In genomic region chr17:46843022-46843421, GRCm38 (mm10) we compare ENCODE assay signal across 26 mouse cellular contexts. TPM values are rescaled to one million over a fixed set of nuclear protein-coding genes. Genes with fewer than 3 reads are reported as not detected.
DNase-seq lines count a peak whose midpoint lies in the region; ATAC-seq and TF ChIP-seq lines count a peak whose summit lies in the region.
"Had no signal": no experiment of that assay in that cellular context is flagged by ENCODE, and none has a peak within 500 bp of the region (broad histone marks: within the 10 kb centered on the region; RNA-seq: fewer than 3 reads in every experiment).

No protein-coding gene starts in this region.

- peaks cover 4% of the 10 kb centered on the region; the same call in 1 of the 2 replicates for H3K4me1 ChIP-seq in heart, adult 2 months (ENCODE audit: control insufficient read depth, insufficient read depth, low read length)
- peaks cover 8% of the 10 kb centered on the region for H3K4me1 ChIP-seq in heart, embryonic 12.5 days (replicated peaks)
- H3K4me1 ChIP-seq in kidney, postnatal 0 days (replicated peaks; ENCODE audit: insufficient read depth, low read length) = peaks cover 10% of the 10 kb centered on the region
- H3K4me1 ChIP-seq in thymus, adult 2 months (replicated peaks; ENCODE audit: control insufficient read depth, insufficient read depth, low read length) = peaks cover 5% of the 10 kb centered on the region
- H3K4me1 ChIP-seq: embryonic facial prominence, embryonic 15.5 days; stomach, embryonic 15.5 days had no signal

- intact Hi-C loops in heart, adult 2 months (cut with DNase I) = no loop called here

- H3K27ac ChIP-seq in heart, adult 2 months = peak overlapping the region; percentile 28
- H3K27ac ChIP-seq in heart, embryonic 12.5 days (ENCODE audit: poor library complexity, severe bottlenecking) = no peak overlapping the region
- 0 out of 2 replicates have a peak overlapping the region, but pooled peaks have one; percentile 36 for H3K27ac ChIP-seq in kidney, postnatal 0 days
- no peak overlapping the region for H3K27ac ChIP-seq in thymus, adult 2 months (ENCODE audit: control insufficient read depth, insufficient read depth, low read length)
- H3K27ac ChIP-seq: embryonic facial prominence, embryonic 15.5 days; hindbrain, embryonic 14.5 days; midbrain, embryonic 15.5 days; stomach, embryonic 15.5 days had no signal

- no peaks in the 10 kb centered on the region for H3K27me3 ChIP-seq in heart, adult 2 months (ENCODE audit: control insufficient read depth, insufficient read depth, low read length)
- H3K27me3 ChIP-seq in heart, embryonic 12.5 days (replicated peaks) = no peaks in the 10 kb centered on the region
- no peaks in the 10 kb centered on the region for H3K27me3 ChIP-seq in C2C12 (ENCODE audit: control insufficient read depth, insufficient read depth, insufficient read length)
- no peaks in the 10 kb centered on the region for H3K27me3 ChIP-seq in kidney, postnatal 0 days (ENCODE audit: insufficient read depth, low read length)
- H3K27me3 ChIP-seq in thymus, adult 2 months (ENCODE audit: control insufficient read depth, insufficient read depth, low read length) = no peaks in the 10 kb centered on the region
- H3K27me3 ChIP-seq: embryonic facial prominence, embryonic 15.5 days; midbrain, embryonic 15.5 days; stomach, embryonic 15.5 days had no signal

- H3K9me3 ChIP-seq in heart, embryonic 12.5 days (replicated peaks) = no peaks in the 10 kb centered on the region
- H3K9me3 ChIP-seq in kidney, postnatal 0 days (replicated peaks; ENCODE audit: low read length) = no peaks in the 10 kb centered on the region
- H3K9me3 ChIP-seq: embryonic facial prominence, embryonic 15.5 days; midbrain, embryonic 15.5 days; stomach, embryonic 15.5 days had no signal

- H3ac ChIP-seq in C2C12 (ENCODE audit: control insufficient read depth, insufficient read length, low read depth) = no peak overlapping the region

- H3K36me3 ChIP-seq in heart, adult 2 months (ENCODE audit: control insufficient read depth, insufficient read depth, low read length) = no peaks in the 10 kb centered on the region
- peaks cover 10% of the 10 kb centered on the region; the same call in 1 of the 2 replicates for H3K36me3 ChIP-seq in heart, embryonic 12.5 days
- no peaks in the 10 kb centered on the region for H3K36me3 ChIP-seq in C2C12 (ENCODE audit: control insufficient read depth, insufficient read depth)
- H3K36me3 ChIP-seq in kidney, postnatal 0 days (ENCODE audit: insufficient read depth, low read length) = no peaks in the 10 kb centered on the region
- H3K36me3 ChIP-seq in thymus, adult 2 months (ENCODE audit: control insufficient read depth, insufficient read depth, low read length) = no peaks in the 10 kb centered on the region
- H3K36me3 ChIP-seq: embryonic facial prominence, embryonic 15.5 days; midbrain, embryonic 15.5 days; stomach, embryonic 15.5 days had no signal

- peaks cover 11% of the 10 kb centered on the region for H3K79me2 ChIP-seq in heart, adult 2 months (replicated peaks; ENCODE audit: control insufficient read depth, insufficient read depth, low read length)
- no peaks in the 10 kb centered on the region for H3K79me2 ChIP-seq in C2C12 (ENCODE audit: control insufficient read depth, insufficient read depth)

- no peak overlapping the region for H3K9ac ChIP-seq in heart, adult 2 months (ENCODE audit: low read depth, low read length)
- no peak overlapping the region for H3K9ac ChIP-seq in heart, embryonic 12.5 days
- H3K9ac ChIP-seq in kidney, postnatal 0 days (ENCODE audit: low read depth, low read length) = no peak overlapping the region
- H3K9ac ChIP-seq: embryonic facial prominence, embryonic 15.5 days; hindbrain, embryonic 14.5 days; liver, postnatal 0 days; midbrain, embryonic 15.5 days; stomach, embryonic 15.5 days had no signal

- 0 out of 2 replicates have a peak, but pooled peaks have one; percentile 23 for TF ChIP-seq POLR2A in heart, adult 2 months (IDR thresholded peaks at IDR 0.05; ENCODE audit: insufficient read depth, low read depth, low read length)
- no peak for TF ChIP-seq POLR2A in thymus, adult 2 months (IDR thresholded peaks at IDR 0.05; ENCODE audit: control insufficient read depth, extremely low read depth, insufficient read depth, low read length, poor library complexity)

- peaks cover 6% of the 10 kb centered on the region for H3K79me3 ChIP-seq in C2C12 (ENCODE audit: low read depth)

- TF ChIP-seq CTCF in heart, adult 2 months (IDR thresholded peaks at IDR 0.05) = no peak
- TF ChIP-seq CTCF in C2C12 (IDR thresholded peaks at IDR 0.05; ENCODE audit: control insufficient read depth, insufficient read depth, insufficient read length) = no peak
- no peak for TF ChIP-seq CTCF in kidney, postnatal 0 days (IDR thresholded peaks at IDR 0.05; ENCODE audit: low read depth)
- no peak for TF ChIP-seq CTCF in thymus, adult 2 months (IDR thresholded peaks at IDR 0.05; ENCODE audit: borderline replicate concordance, control insufficient read depth, extremely low read depth, insufficient read depth, low read length, poor library complexity)

- ATAC-seq in heart, embryonic 12.5 days (ENCODE audit: insufficient number of reproducible peaks, low FRiP score) = no peak
- ATAC-seq in kidney, postnatal 0 days (replicated peaks; ENCODE audit: low FRiP score, low read depth) = peak; percentile 74; the same call in 1 of the 2 replicates
- ATAC-seq: forebrain, embryonic 14.5 days; inflammation-experienced regulatory T-cells, adult 6 months; liver, postnatal 0 days; midbrain, embryonic 15.5 days had no signal

- peak in 1 of 2 experiments; percentile 26 for DNase-seq in heart, adult 2 months
- peak; percentile 63 for DNase-seq in kidney, adult 9 months
- no peak for DNase-seq in kidney, postnatal 25 days
- DNase-seq in kidney, postnatal 0 days (ENCODE audit: low spot score) = peak; percentile 62
- no peak for DNase-seq in thymus, adult 2 months
- DNase-seq in thymus, postnatal 10 days (ENCODE audit: low spot score in 2 of 2) = no peak
- DNase-seq: adrenal gland, adult 2 months; B cell, adult 2 months; cerebellum, adult 11 months; cerebellum, adult 9-11 months; gastrocnemius, postnatal 10 days; heart, postnatal 36 days; layer of hippocampus, postnatal 36 days; liver, postnatal 0 days; lung, postnatal 36 days; right cerebral cortex, postnatal 4 days; thymus, postnatal 4 days had no signal

- no peak overlapping the region for H3K4me3 ChIP-seq in heart, adult 2 months
- no peak overlapping the region for H3K4me3 ChIP-seq in heart, embryonic 12.5 days
- no peak overlapping the region for H3K4me3 ChIP-seq in C2C12 (ENCODE audit: insufficient read depth, poor library complexity, severe bottlenecking)
- no peak overlapping the region for H3K4me3 ChIP-seq in kidney, postnatal 0 days (replicated peaks; ENCODE audit: low read depth, low read length)
- no peak overlapping the region for H3K4me3 ChIP-seq in thymus, adult 2 months (ENCODE audit: control insufficient read depth, insufficient read depth, low read length)
- H3K4me3 ChIP-seq: embryonic facial prominence, embryonic 15.5 days; midbrain, embryonic 15.5 days; stomach, embryonic 15.5 days had no signal

- no peak for TF ChIP-seq EP300 in heart, adult 2 months (IDR thresholded peaks at IDR 0.05; ENCODE audit: insufficient read depth, low read depth, low read length)

- 35% methylated on average over 2 of the region's 2 CpGs for WGBS in heart, adult 2 months
- 66% methylated on average over 2 of the region's 2 CpGs for WGBS in heart, embryonic 12.5 days
- WGBS in kidney, postnatal 0 days = 40% methylated on average over 2 of the region's 2 CpGs
- WGBS in thymus, adult 2 months = 98% methylated on average over 2 of the region's 2 CpGs

- no peak overlapping the region for H3K4me2 ChIP-seq in heart, embryonic 12.5 days
- H3K4me2 ChIP-seq in kidney, postnatal 0 days (ENCODE audit: low read length) = no peak overlapping the region
- H3K4me2 ChIP-seq: embryonic facial prominence, embryonic 15.5 days; heart, embryonic 11.5 days; hindbrain, embryonic 14.5 days; midbrain, embryonic 15.5 days; stomach, embryonic 15.5 days had no signal

TF ChIP-seq in C2C12, 6 proteins besides CTCF, POLR2A, EP300 and RAD21:
- no peak for TF ChIP-seq CEBPB (IDR thresholded peaks at IDR 0.05; ENCODE audit: low read depth)
- TF ChIP-seq USF1 (IDR thresholded peaks at IDR 0.05; ENCODE audit: low read depth) = no peak
- TF ChIP-seq FOSL1 (IDR thresholded peaks at IDR 0.05; ENCODE audit: insufficient read depth, low read length, poor library complexity, severe bottlenecking) = peak; percentile 19
- TF ChIP-seq MYOG (IDR thresholded peaks at IDR 0.05; ENCODE audit: control insufficient read depth, extremely low read depth, insufficient read length) = no peak
- TF ChIP-seq MYOD1 (IDR thresholded peaks at IDR 0.05; ENCODE audit: control insufficient read depth, insufficient read length, low read depth) = peak; percentile 88
- peak; percentile 14 for TF ChIP-seq MAX (IDR thresholded peaks at IDR 0.05)
TF ChIP-seq in C2C12: peak in this region for 3.

RNA-seq across cellular contexts. Expression of gene Bicral, which starts 15.3 kb away (rescaled TPM):
- 10 to 100 TPM; 12.3 to 15.7 TPM for total RNA-seq in heart, adult 2 months (2021)
- polyA plus RNA-seq in heart, adult 2 months (2012; rRNA removed) = 7.4 and 9.6 TPM in 2 replicates
- polyA plus RNA-seq in heart, embryonic 12.5 days (2016; fragmentation: Nextera tagmentation; extraction: Ambion mirVana) = 4.0 and 5.7 TPM in 2 replicates
- 3.9 TPM for polyA plus RNA-seq in C2C12 (2012; fragmentation: generic; extraction: Trizol)
- 2.9 and 4.1 TPM in 2 replicates for polyA plus RNA-seq in kidney, postnatal 0 days (2015; fragmentation: Nextera tagmentation; extraction: Ambion mirVana)
- 19.3 and 28.1 TPM in 2 replicates for polyA plus RNA-seq in thymus, adult 2 months (2012; rRNA removed)

RNA-seq across cellular contexts. Expression of gene Tbcc, which starts 47.5 kb away (rescaled TPM):
- 10 to 100 TPM; 16.3 TPM for total RNA-seq in heart, adult 2 months (2021)
- 12.7 and 13.3 TPM in 2 replicates for polyA plus RNA-seq in heart, adult 2 months (2012; rRNA removed)
- polyA plus RNA-seq in heart, embryonic 12.5 days (2016; fragmentation: Nextera tagmentation; extraction: Ambion mirVana) = 52.4 and 55.1 TPM in 2 replicates
- 46.8 TPM for polyA plus RNA-seq in C2C12 (2012; fragmentation: generic; extraction: Trizol)
- polyA plus RNA-seq in kidney, postnatal 0 days (2015; fragmentation: Nextera tagmentation; extraction: Ambion mirVana) = 58.2 and 71.4 TPM in 2 replicates
- polyA plus RNA-seq in thymus, adult 2 months (2012; rRNA removed) = 23.7 and 28.5 TPM in 2 replicates

Comparison
In these comparisons a context has a peak if more than half of its experiments do, and no peak if none do; other contexts are left out.
1. DNase-seq: peak in kidney, adult 9 months (single experiment) and kidney, postnatal 0 days (single experiment); none in kidney, postnatal 25 days (0 of 2), thymus, adult 2 months (single experiment) and thymus, postnatal 10 days (0 of 2).
2. H3K27ac ChIP-seq: peak in heart, adult 2 months (single experiment) and kidney, postnatal 0 days (single experiment); none in heart, embryonic 12.5 days (single experiment) and thymus, adult 2 months (single experiment).